Mouse (Mus musculus): ENCODE data around the gene Paqr5.

The Paqr5 gene

DNA sequence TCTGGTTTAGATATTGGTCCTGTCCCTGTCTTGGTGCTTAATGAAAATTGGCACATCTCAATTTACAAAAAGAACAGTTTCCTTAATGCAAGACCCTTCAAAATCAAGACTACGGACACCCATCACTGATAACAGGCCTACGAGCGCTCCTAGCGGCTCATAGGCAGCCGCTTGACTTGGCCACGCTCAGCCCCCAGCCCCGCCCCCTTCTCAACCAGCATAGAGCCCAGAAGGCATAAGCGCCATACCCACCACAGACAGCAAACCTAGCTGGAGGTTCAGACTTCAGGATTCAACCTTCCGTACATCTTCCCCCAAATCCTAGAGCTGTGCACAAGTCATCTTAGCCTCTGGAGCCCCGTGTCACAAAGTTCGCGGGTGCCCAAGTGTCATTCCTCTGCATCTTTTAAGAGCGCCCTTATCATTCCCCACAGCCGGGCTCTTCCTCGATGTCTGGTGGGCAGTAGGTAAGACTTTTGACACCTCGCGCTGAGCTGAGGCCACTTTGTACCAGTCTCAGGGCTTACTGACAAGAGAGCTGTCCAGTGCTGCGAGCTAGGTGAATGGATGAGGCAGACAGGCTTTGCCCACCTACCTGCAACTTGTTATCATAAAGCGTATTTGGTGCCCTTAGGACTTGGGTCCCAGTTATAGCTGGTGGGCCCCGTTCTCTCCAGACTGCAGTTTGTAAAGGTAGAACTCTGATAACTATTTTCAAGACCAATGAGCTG is 116.0 kb downstream of the Paqr5 start:
- no peak for DNase-seq (ENCODE audit: low spot score in 2 of 2)

DNA sequence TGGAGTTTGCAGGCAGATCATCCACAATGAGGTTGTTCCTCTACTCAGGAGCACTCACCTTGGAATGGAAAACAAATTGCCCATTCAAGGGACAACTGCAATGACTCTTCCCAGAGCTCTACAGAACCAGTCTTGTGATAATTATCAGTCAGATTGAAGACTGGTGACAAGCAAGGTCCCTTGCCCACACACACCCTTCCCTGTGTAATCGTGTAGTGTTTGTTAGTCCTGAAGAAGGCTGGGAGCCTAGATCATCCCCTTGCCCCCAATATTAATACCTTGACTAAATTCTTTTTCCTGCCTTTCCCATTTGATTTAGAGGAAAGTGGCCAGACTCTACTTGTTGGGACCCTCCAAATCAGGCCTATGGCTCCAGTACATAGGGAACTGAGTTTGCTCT is 117.0 kb downstream of the Paqr5 start:
- DNase-seq (ENCODE audit: low spot score in 2 of 2) = no peak

DNA sequence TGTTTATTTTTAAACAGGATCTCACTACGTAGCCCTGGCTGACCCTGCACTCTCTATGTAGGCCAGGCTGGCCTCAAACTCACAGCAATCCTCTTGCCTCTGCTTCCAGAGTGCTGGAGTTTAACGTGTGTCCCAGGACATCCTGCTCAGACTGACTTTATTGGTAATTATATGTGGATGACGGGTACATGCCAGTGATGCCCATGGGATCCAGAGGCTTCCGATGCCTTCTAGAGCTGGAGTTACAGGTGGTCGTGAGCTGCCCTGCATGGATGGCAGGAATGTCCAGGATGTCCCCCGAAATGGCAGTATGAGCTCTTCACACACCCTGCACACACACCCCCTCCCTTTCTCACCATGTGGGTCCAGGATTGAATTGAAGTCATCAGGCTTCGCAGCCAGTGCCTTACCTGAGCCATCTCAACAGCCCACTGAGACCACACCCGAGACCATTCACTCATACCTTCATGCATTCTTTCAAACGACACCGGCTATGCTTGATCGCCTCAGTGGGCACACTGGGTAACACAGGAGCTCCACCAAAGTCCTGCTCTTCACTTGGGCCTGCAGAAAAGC is 117.7 kb downstream of the Paqr5 start:
- no peak for DNase-seq (ENCODE audit: low spot score in 2 of 2)

DNA sequence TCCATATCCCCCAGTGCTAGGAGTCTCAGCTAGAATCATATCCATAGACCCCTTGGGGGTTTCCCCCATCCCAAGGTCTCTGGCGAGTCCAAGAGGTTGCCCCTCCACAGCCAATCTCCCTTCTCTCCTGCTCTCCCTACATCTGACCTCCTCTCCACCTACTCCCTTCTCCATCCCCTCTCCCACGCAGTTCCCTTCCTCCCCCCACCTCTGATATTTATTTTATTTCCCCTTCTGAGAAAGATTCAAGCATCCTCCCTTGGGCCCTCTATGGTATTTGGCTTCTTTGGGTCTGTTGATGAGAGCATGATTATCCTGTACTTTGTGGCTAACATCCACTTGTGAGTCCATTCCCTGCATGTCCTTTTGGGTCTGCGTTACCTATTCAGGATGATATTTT is 118.3 kb downstream of the Paqr5 start:
- no peak for DNase-seq (ENCODE audit: low spot score in 2 of 2)

DNA sequence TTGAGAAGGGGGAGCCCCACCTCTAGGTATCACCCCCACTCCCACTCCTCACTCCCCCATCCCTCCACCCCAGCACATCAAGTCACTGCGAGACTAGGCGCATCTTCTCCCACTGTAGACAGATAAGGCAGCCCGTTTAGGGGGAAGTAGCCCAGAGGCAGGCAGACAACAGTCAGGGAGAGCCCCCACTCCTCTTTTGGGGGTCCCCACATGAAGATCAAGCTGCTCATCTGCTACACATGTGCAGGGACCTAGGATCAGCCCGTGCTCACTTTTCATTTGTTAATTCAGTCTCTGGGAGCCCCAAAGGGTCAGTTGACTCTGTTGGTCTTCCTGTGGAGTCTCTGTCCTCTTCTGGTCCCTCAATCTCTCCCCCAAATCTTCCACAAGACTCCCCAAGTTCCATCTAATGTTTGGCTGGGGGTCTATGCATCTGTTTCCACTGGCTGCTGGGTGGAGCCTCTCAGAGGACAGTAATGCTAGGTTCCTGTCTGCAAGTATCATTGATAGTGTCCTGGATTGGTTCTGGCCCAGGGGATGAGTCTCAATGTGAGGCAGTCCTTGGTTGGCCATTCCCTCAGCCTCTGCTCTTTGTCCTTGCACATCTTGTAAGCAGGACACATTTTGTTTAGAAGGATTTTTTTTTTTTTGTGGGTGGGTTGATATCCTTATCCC is 118.9 kb downstream of the Paqr5 start:
- no peak for DNase-seq (ENCODE audit: low spot score in 2 of 2)

DNA sequence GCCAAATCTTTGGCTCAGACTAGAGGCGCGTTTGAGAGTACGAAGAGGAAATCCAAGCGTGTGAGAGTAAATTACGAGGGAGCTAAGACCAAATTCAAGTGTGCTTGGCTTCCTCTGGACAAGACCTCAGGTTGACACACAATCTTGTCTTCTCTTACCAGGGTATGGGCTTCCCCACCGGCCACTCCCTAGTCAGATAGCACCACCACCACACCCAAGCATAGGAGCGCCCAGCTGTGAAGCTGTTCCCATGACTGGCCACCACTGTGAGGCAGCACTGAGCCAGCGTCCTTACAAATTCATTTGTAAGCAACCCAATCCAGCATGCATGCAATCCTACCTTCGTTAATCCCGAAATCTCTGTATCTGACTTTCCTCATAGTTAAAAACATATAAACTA is 119.7 kb downstream of the Paqr5 start:
- peak; percentile 41 to 48 for DNase-seq (ENCODE audit: low spot score in 2 of 2)

DNA sequence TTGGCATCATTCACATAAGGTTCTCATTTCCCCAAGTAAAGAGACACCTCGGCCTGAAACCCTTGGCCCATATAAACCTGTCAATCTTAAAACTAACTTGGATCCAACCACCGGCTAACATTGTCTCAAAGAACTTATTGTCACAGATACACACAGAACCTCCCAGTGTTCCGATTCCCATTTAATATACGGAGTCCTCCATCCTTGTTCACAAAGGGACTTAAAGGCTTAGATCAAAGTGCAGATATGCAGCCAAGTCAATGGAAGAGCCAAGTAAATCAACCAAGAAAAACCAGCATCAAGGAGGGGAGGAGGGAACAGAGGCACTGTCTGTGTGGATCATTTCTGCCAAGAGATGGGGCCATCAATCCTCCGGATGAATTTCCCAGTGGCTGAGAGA is 121.1 kb downstream of the Paqr5 start:
- no peak for DNase-seq (ENCODE audit: low spot score in 2 of 2)

DNA sequence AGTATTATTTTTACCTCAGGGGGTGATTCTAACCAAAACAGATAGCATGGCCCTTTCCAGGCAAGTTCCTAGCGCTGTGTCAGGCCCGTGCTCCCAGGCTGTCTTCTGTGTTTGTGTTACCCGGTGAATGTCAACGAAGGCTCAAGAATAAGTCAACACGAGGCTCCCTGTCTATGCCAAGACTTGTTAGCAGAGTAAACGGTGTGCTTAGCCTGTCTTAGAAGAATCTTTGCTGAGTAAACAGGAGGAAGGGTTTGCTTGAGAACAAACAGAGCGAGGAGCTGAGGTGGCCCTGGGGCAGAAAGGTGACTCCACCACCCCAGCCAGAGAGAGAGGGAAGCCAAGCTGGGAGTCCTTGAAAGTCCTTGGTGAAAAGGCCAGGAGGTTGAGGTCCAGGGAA is 122.5 kb downstream of the Paqr5 start:
- DNase-seq (ENCODE audit: low spot score in 2 of 2) = no peak

All from spleen, postnatal 36 days (tissue).